Mouse (Mus musculus) cortical plate, adult 2 months (tissue): ENCODE results near the gene Tmem132b. TPM values are rescaled to one million over a fixed set of nuclear protein-coding genes. Genes with fewer than 3 reads are reported as not detected.
"Not testable (repeated sequence)": the region's sequence is repeated elsewhere in the genome, so short reads cannot be mapped to it uniquely, and the experiment has no call there.

ENCODE experiments used
- H3K27ac ChIP-seq: fragments of 200-500 bp; 2 replicates; pipeline ENCODE4 v1.5.1; 2012; ENCODE audit warnings: low read length, control low read depth, inconsistent platforms; ENCODE audit not compliant: insufficient read depth
- H3K4me1 ChIP-seq: fragments of 200-500 bp; 2 replicates; pipeline ENCODE4 v1.6.1; 2011; ENCODE audit warnings: low read length; ENCODE audit not compliant: control insufficient read depth, insufficient read depth
- H3K4me3 ChIP-seq: fragments of 200-500 bp; 2 replicates; pipeline ENCODE4 v1.5.1; 2011; ENCODE audit warnings: mild to moderate bottlenecking, low read length, control low read depth; ENCODE audit not compliant: insufficient read depth
- CTCF ChIP-seq: fragments of 200-500 bp; IDR thresholded peaks from 2 replicates; pipeline ENCODE4 v1.5.1; 2011; ENCODE audit warnings: mild to moderate bottlenecking, control low read depth, low read length; ENCODE audit not compliant: insufficient read depth; ENCODE audit errors: extremely low read depth
- POLR2A ChIP-seq: fragments of 200-500 bp; IDR thresholded peaks from 2 replicates; pipeline ENCODE4 v1.6.1; 2011; ENCODE audit warnings: mild to moderate bottlenecking, low read length, control low read depth; ENCODE audit not compliant: insufficient read depth; ENCODE audit errors: extremely low read depth
- polyA plus RNA-seq: library from polyadenylated mRNA; depleted of rRNA; stranded (reverse); fragments of >200 nt; gene quantifications from 2 replicates; pipeline ENCODE4 v1.2.3, GENCODE M21; 2012; rRNA removed

The Tmem132b gene
- 31.5 and 36.1 TPM in 2 replicates for polyA plus RNA-seq

DNA sequence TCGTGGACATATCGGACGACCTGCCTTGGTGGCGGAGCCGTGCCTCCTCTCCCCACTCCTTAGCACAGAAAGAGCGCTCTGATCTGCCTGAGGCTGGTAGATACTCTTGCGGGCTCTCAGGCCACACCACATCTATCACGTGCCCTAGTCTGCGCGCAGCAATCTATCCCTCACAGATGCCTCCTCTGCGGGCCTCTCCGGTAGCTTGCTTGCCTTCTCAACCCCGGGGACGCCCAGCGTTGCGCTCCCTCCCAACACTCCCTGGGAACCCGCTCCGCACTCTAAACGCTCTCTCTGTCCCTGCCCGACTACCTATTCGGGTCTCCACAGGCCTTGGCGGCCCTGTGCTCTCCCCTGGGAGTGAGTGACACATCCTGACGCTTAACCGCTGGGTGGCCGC, at the start of gene Tmem132b:
TSS of gene Tmem132b (plus strand) at position 141 of the 400 bp plus-strand sequence.
- Histone ChIP-seq H3K27ac (peak within 1 kb of the TSS; percentile 98), H3K4me3 (peak within 1 kb of the TSS; percentile 77), H3K4me1 (peaks cover 2% of the 10 kb centered on the region; the same call in 1 of the 2 replicates)
- peak; percentile 63 for TF ChIP-seq POLR2A
- no peak for TF ChIP-seq CTCF

DNA sequence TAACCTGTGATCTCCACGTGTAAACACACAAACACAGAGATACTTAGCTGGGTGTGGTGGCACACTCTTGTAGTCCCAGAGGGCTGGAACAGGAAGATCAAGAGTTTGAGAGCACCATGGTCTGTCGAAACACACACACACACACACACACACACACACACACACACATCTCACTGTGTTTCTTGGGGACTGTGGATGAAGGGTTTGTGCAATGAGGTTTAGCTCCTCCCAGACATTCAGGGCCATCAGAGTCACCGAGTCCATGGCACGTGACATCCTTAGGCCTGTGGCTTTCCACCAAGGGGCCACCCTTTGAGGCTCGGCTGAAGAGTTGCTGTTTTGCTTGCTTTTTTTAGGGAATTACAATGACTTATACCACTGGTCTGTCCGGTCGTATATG, 49.1 kb upstream of the Tmem132b start:
- H3K4me1 ChIP-seq, result peaks cover 3% of the 10 kb centered on the region; the same call in 1 of the 2 replicates
- no peak overlapping the region for H3K27ac ChIP-seq
- no peak for TF ChIP-seq CTCF
- no peak for TF ChIP-seq POLR2A
- no peak overlapping the region for H3K4me3 ChIP-seq

DNA sequence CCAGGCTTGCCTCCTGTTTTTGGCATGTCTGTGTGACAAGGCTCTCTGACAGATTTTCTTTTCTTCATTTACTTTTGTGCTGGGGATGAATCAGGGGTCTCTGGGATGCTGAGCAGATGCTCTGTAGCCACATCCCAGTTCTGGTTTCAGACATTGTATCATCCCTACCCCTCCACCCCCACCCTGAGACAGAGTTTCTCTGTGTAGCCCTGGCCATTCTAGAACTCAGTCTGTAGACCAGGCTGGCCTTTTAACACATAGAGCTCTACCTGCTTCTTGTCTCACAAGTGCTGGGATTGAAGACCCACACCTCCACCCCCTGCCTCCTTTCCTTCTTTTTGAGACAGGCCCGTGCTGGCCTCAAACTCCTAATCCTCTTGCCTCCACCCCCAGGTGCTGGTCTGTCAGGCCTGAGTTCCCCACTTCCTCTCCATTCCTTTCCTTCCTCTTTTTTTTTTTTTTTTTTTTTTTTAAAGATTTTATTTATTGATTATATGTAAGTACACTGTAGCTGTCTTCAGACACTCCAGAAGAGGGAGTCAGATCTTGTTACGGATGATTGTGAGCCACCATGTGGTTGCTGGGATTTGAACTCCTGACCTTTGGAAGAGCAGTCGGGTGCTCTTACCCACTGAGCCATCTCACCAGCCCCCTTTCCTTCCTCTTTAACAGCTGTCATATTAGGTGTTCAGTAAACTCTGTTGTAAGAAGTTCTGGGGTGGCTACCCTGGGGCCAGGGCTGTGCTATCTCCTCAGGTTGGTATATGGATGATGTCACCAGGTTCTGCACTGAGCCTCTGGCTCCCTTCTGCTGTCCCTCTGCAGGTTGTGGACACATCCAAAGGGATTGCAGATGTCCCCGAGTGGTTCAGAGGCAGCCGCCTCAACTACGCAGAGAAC, 47.6 kb upstream of the Tmem132b start:
- Histone ChIP-seq H3K4me3 (no peak overlapping the region), H3K27ac (no peak overlapping the region), H3K4me1 (no peaks in the 10 kb centered on the region)
- TF ChIP-seq CTCF, result no peak
- no peak for TF ChIP-seq POLR2A

DNA sequence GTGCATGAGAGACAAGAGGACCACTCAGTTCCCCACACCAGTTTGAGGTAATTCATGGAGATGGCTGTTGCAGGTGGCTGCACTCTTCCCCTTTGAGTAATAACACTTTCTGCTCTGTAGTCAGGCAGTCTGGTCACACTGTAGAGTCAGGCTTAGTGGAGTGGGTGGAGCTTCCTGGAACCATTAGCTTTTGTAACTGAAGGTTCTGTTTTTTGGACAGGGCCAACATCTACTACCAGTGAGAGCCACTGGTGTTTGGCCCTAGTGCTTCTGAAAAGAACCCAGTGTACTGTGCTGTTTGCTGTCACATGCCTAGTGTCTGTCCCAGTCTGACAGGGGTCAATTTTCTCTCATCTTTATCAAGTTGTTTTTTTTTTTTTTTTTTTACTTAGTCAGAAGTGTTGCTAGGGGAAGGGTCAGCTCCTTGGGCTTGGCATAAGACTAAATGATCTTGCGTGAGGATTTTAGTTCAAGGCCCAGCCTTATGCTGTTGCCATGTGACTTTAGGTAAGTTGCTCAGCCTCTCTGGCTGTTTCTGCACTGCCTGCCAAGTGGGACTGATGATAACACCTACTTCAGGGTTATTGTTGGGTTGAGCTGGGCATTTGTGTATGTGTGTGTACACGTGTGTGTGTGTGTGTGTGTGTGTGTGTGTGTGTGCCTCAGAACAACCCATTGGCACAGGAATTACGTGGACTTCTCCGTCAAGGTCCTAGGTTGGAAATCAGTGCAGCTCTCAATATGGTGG, 46.4 kb upstream of the Tmem132b start:
- Histone ChIP-seq H3K27ac (no peak overlapping the region), H3K4me1 (no peaks in the 10 kb centered on the region), H3K4me3 (no peak overlapping the region)
- no peak for TF ChIP-seq CTCF
- no peak for TF ChIP-seq POLR2A

DNA sequence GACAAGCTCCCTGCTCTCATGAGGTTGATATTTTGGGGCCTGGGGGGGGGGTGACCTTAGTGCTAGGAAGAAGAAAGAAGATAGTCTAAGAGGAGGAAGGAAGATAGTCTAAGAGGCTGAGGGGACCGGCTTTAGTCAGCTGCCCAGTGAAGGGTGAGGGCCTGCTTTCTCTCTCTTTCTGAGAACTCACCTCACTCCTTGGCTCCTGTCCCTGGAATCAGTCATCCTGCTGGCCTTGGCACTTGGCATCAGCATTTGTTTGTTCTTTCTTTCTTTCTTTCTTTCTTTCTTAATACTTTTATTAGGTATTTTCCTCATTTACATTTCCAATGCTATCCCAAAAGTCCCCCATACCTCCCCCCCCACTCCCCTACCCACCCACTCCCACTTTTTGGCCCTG, 45.5 kb upstream of the Tmem132b start:
- H3K27ac ChIP-seq, result no peak overlapping the region
- no peaks in the 10 kb centered on the region for H3K4me1 ChIP-seq
- no peak for TF ChIP-seq POLR2A
- no peak for TF ChIP-seq CTCF
- H3K4me3 ChIP-seq, result no peak overlapping the region

DNA sequence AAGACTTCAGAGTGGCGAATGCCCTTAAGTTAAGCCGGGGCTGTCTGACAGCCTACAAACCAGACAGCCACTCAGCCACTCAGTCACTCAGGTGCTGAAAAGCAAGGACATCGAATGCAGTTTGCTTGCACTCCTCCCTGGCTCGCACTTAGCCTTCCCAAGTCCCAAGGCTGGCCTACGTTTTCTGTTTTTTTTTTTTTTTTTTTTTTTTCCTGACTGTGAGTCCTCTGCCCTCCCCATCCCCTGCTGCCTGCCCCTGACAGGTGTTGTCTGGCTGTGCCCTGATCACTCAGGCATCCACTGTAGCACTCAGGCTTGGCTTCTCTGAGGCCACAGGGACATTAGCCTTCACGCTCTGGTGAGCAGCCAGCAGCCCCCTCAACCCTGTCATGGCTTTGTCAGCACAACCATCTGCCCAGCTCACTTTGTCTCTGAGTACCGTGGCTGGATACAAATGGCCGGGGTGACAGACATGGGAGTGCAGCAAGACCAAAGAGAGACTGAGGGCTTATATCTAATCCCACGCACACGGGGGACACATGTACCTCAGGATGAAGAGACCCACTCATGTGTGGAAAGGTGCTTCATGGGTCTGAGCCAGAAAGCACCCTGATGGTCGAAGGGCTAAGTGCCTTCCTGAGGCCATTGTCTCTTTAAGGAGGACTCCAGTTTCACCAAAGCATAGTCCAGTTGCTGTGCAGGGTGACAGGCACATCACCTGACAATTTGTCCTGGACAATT, 44.0 kb upstream of the Tmem132b start:
- Histone ChIP-seq H3K27ac (no peak overlapping the region), H3K4me1 (no peaks in the 10 kb centered on the region), H3K4me3 (no peak overlapping the region)
- TF ChIP-seq POLR2A (no peak), CTCF (no peak)

DNA sequence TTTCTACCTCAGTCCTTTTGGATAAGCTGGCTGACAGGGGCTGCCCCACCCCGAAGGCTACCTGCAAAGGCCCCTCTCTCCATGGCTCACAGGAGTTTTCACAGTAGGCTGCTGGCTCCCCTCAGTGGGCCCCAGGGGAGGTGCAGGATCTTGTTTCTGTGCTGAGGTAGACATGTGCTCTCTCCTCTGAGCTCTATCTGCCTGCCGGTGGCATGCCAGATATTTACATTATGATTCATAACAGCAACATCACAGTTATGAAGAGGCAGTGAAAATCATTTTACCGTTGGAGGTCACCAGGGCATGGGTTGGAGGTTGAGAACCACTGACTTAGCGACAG, 43.5 kb upstream of the Tmem132b start:
- TF ChIP-seq CTCF (0 out of 2 replicates have a peak, but pooled peaks have one; percentile 12), POLR2A (no peak)
- Histone ChIP-seq H3K4me3 (no peak overlapping the region), H3K4me1 (no peaks in the 10 kb centered on the region), H3K27ac (no peak overlapping the region)

DNA sequence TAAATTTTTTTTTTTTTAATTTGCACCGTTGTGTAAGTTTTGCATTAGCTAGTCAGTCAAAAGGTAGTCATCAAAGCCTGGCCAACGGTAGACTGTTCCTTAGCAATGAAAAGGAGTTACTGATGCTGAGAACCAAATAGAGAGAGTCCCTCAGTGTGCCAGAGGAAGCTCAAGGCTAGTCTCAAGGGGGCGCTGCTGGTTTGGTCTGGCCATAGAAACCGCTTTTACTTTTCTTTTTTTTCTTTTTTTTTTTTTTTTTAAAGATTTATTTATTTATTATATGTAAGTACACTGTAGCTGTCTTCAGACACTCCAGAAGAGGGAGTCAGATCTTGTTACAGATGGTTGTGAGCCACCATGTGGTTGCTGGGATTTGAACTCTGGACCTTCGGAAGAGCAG, 42.6 kb upstream of the Tmem132b start:
- H3K4me3 ChIP-seq, H3K27ac ChIP-seq, H3K4me1 ChIP-seq: not testable (repeated sequence)

DNA sequence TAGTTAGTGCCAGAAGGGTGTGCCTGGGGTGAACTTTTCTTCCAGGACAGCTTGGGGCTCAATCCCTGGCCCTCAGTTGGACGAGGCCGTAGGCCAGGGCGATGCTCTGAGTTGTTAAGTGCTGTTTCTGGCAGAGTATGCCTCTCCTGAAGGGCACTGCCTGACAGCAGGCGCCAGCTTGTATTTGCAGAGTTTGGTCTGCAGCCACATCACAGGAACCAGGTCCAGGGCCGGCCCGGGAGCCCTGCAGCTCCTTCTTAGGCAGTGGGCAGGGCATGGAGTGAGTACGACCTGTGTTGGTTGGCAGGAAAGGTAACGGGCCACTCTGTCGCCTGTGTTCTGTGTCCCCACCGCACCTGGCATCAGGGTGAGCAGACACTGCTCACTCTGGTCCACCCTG, 40.5 kb upstream of the Tmem132b start:
- Histone ChIP-seq H3K4me1 (no peaks in the 10 kb centered on the region), H3K27ac (no peak overlapping the region), H3K4me3 (no peak overlapping the region)
- no peak for TF ChIP-seq CTCF
- no peak for TF ChIP-seq POLR2A
